ENCODE assay signal across 19 mouse cellular contexts in genomic region chr6:108843664-108844063, GRCm38 (mm10). TPM values are rescaled to one million over a fixed set of nuclear protein-coding genes. Genes with fewer than 3 reads are reported as not detected.
DNase-seq lines count a peak whose midpoint lies in the region; TF ChIP-seq lines count a peak whose summit lies in the region.
"Had no signal": no experiment of that assay in that cellular context is flagged by ENCODE, and none has a peak within 500 bp of the region (broad histone marks: within the 10 kb centered on the region; RNA-seq: fewer than 3 reads in every experiment).

No protein-coding gene starts in this region.

- H3K9me3 ChIP-seq in midbrain, embryonic 10.5 days (replicated peaks), result no peaks in the 10 kb centered on the region
- H3K9me3 ChIP-seq: embryonic facial prominence, embryonic 15.5 days; forebrain, embryonic 13.5 days; heart, embryonic 15.5 days; limb, embryonic 15.5 days; midbrain, embryonic 13.5 days; neural tube, embryonic 15.5 days had no signal

- H3K4me3 ChIP-seq in thymus, adult 2 months (ENCODE audit: control insufficient read depth, insufficient read depth, low read length), result no peak overlapping the region
- no peak overlapping the region for H3K4me3 ChIP-seq in bone marrow macrophage, adult 2 months (ENCODE audit: insufficient read depth, low read length)
- no peak overlapping the region for H3K4me3 ChIP-seq in midbrain, embryonic 10.5 days
- H3K4me3 ChIP-seq: embryonic facial prominence, embryonic 15.5 days; forebrain, embryonic 13.5 days; heart, embryonic 15.5 days; limb, embryonic 15.5 days; midbrain, embryonic 13.5 days; neural tube, embryonic 15.5 days had no signal

- H3K27ac ChIP-seq in thymus, adult 2 months (ENCODE audit: control insufficient read depth, insufficient read depth, low read length), result peak overlapping the region; percentile 30
- peak overlapping the region; percentile 35; the same call in 1 of the 2 replicates for H3K27ac ChIP-seq in bone marrow macrophage, adult 2 months (ENCODE audit: insufficient read depth, low read depth, low read length)
- H3K27ac ChIP-seq in midbrain, embryonic 10.5 days (replicated peaks), result no peak overlapping the region
- H3K27ac ChIP-seq: embryonic facial prominence, embryonic 15.5 days; forebrain, embryonic 13.5 days; heart, embryonic 15.5 days; limb, embryonic 15.5 days; midbrain, embryonic 13.5 days; neural tube, embryonic 15.5 days had no signal

- TF ChIP-seq CTCF in thymus, adult 2 months (IDR thresholded peaks at IDR 0.05; ENCODE audit: borderline replicate concordance, control insufficient read depth, extremely low read depth, insufficient read depth, low read length, poor library complexity), result no peak
- TF ChIP-seq CTCF in bone marrow macrophage, adult 2 months (IDR thresholded peaks at IDR 0.05; ENCODE audit: low read depth, low read length), result no peak

- no peaks in the 10 kb centered on the region for H3K27me3 ChIP-seq in thymus, adult 2 months (ENCODE audit: control insufficient read depth, insufficient read depth, low read length)
- H3K27me3 ChIP-seq in midbrain, embryonic 10.5 days (ENCODE audit: low read depth, poor library complexity, severe bottlenecking), result no peaks in the 10 kb centered on the region
- H3K27me3 ChIP-seq: embryonic facial prominence, embryonic 15.5 days; forebrain, embryonic 13.5 days; heart, embryonic 15.5 days; limb, embryonic 15.5 days; midbrain, embryonic 13.5 days; neural tube, embryonic 15.5 days had no signal

- peaks cover 84% of the 10 kb centered on the region for H3K36me3 ChIP-seq in thymus, adult 2 months (ENCODE audit: control insufficient read depth, insufficient read depth, low read length)
- H3K36me3 ChIP-seq in midbrain, embryonic 10.5 days, result peaks cover 82% of the 10 kb centered on the region

- DNase-seq in adrenal gland, postnatal 10 days, result peak; percentile 27
- DNase-seq in adrenal gland, postnatal 4 days (ENCODE audit: low spot score in 2 of 2), result no peak
- DNase-seq in thymus, adult 2 months, result no peak
- no peak for DNase-seq in thymus, postnatal 4 days
- no peak for DNase-seq in midbrain, embryonic 10.5 days (ENCODE audit: low spot score)
- DNase-seq in B cell, adult 2 months, result no peak
- no peak for DNase-seq in gastrocnemius, adult 8-10 months (ENCODE audit: low spot score in 2 of 2)
- DNase-seq: cerebellum, adult 9-10 months; heart, adult 18-20 months; kidney, postnatal 4 days; lung, postnatal 4 days; thymus, postnatal 36 days had no signal

- peaks cover 22% of the 10 kb centered on the region for H3K4me1 ChIP-seq in thymus, adult 2 months (replicated peaks; ENCODE audit: control insufficient read depth, insufficient read depth, low read length)
- H3K4me1 ChIP-seq in bone marrow macrophage, adult 2 months (ENCODE audit: control insufficient read depth, insufficient read depth, low read length), result peaks cover 20% of the 10 kb centered on the region
- H3K4me1 ChIP-seq in midbrain, embryonic 10.5 days, result no peaks in the 10 kb centered on the region
- H3K4me1 ChIP-seq: embryonic facial prominence, embryonic 15.5 days; forebrain, embryonic 13.5 days; heart, embryonic 15.5 days; limb, embryonic 15.5 days; midbrain, embryonic 13.5 days; neural tube, embryonic 15.5 days had no signal

- TF ChIP-seq POLR2A in thymus, adult 2 months (IDR thresholded peaks at IDR 0.05; ENCODE audit: control insufficient read depth, extremely low read depth, insufficient read depth, low read length, poor library complexity), result no peak
- TF ChIP-seq POLR2A in bone marrow macrophage, adult 2 months (IDR thresholded peaks at IDR 0.05; ENCODE audit: borderline replicate concordance, low read depth, low read length), result no peak

- 59% methylated on average over 1 of the region's 1 CpGs for WGBS in thymus, adult 2 months
- 91% methylated on average over 1 of the region's 1 CpGs for WGBS in midbrain, embryonic 10.5 days

RNA-seq across cellular contexts. Expression of gene Edem1, which starts 15.2 kb away (rescaled TPM):
- total RNA-seq in adrenal gland, postnatal 10 days (2021), result 10 to 100 TPM; 55.7 to 56.7 TPM
- total RNA-seq in adrenal gland, postnatal 4 days (2021), result 10 to 100 TPM; 40.1 to 41.1 TPM
- polyA plus RNA-seq in thymus, adult 2 months (2012; rRNA removed), result 241 and 286 TPM in 2 replicates
- polyA plus RNA-seq in bone marrow macrophage, adult 2 months (2012; ENCODE audit: insufficient read depth, insufficient read length, missing spikeins), result 186 and 200 TPM in 2 replicates
- polyA plus RNA-seq in midbrain, embryonic 10.5 days (2016; fragmentation: Nextera tagmentation; extraction: Ambion mirVana), result 14.2 and 15.7 TPM in 2 replicates
- total RNA-seq in gastrocnemius, adult 8-10 months (2022), result 1 to 10 TPM; 3.2 to 5.8 (median 4.8) TPM

Comparison
In these comparisons a context has a peak if more than half of its experiments do, and no peak if none do; other contexts are left out.
1. RNA of gene Edem1, which starts 15.2 kb away (total RNA-seq): 55.7 to 56.7 TPM in adrenal gland, postnatal 10 days and 40.1 to 41.1 TPM in adrenal gland, postnatal 4 days; 3.2 to 5.8 TPM in gastrocnemius, adult 8-10 months; every median in the first group is over 4 times any median in the second.